Mouse (Mus musculus) myocyte (in vitro differentiated cells): ENCODE data around the gene Srl.
"Not testable (repeated sequence)": the region's sequence is repeated elsewhere in the genome, so short reads cannot be mapped to it uniquely, and the experiment has no call there.

Experiments
- POLR2A ChIP-seq: IDR thresholded peaks from one replicate; pipeline ENCODE4 v1.6.1; 2011; ENCODE audit warnings: low read depth, mild to moderate bottlenecking, control low read depth, moderate library complexity; ENCODE audit not compliant: insufficient read length
- REST ChIP-seq: IDR thresholded peaks from one replicate; pipeline ENCODE4 v1.6.1; 2011; ENCODE audit warnings: mild to moderate bottlenecking, control low read depth, moderate library complexity; ENCODE audit not compliant: insufficient read depth, insufficient read length
- TCF3 ChIP-seq: IDR thresholded peaks from one replicate; pipeline ENCODE4 v1.6.1; 2011; ENCODE audit warnings: low read depth, control low read depth; ENCODE audit not compliant: insufficient read length

DNA sequence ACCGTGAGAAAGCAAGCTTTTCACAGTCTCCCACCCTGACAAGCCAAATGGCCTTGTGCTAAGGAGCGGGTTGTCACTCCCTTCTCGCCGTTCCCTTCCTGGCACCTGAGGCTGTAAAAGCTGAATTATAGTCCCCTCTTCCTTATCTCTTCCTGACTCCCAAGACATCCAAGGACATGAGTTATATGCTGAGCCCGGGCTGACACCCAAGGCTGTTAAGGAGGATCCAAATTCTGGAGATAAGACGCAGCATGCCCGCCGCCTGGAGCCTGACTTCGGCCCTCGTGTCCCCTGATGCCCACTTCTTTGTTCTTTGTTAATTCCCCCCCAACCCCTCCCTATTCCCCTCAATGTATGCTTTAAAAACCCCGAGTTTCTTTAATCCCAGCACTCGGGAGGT is 14.2 kb downstream of the Srl start:
- TF ChIP-seq POLR2A, TCF3, REST: not testable (repeated sequence)
